Mouse (Mus musculus): ENCODE measurements around the gene Mrpl57. TPM values are rescaled to one million over a fixed set of nuclear protein-coding genes. Genes with fewer than 3 reads are reported as not detected.
"Not testable (repeated sequence)": the region's sequence is repeated elsewhere in the genome, so short reads cannot be mapped to it uniquely, and the experiment has no call there.

Mrpl57 gene
- polyA plus RNA-seq, 1 experiment from 2014 or later: 136 TPM

- H3K4me1 ChIP-seq (ENCODE audit: control insufficient read depth, insufficient read depth, low read length): no peaks in the 10 kb centered on the region
- no peaks in the 10 kb centered on the region for H3K9me3 ChIP-seq (ENCODE audit: control insufficient read depth, low read length)
- H3K27ac ChIP-seq (ENCODE audit: low read depth, low read length): no peak overlapping the region
- no peak overlapping the region for H3K4me2 ChIP-seq
- 87% methylated on average over 3 of the region's 3 CpGs for WGBS
- no peak overlapping the region for H3K4me3 ChIP-seq (ENCODE audit: low read depth, low read length)
- DNase-seq (ENCODE audit: low spot score, missing footprints) (no peak), ATAC-seq (ENCODE audit: low FRiP score) (no peak)
- H3K9ac ChIP-seq (ENCODE audit: low read length): no peak overlapping the region
- 0 out of 2 replicates have a peak, but pooled peaks cover 2% of the 10 kb centered on the region for H3K36me3 ChIP-seq (ENCODE audit: control insufficient read depth, insufficient read depth, low read length)
- no peaks in the 10 kb centered on the region for H3K27me3 ChIP-seq (ENCODE audit: control insufficient read depth, insufficient read depth, low read length)
These were observed 24.3 kb downstream of the Mrpl57 start for GRCm38 (mm10) chr14:57850330-57850729.

GRCm38 (mm10) chr14:57852961-57853360 lies 26.9 kb downstream of the Mrpl57 start:
- no peak overlapping the region for H3K4me2 ChIP-seq
- no peaks in the 10 kb centered on the region for H3K27me3 ChIP-seq (ENCODE audit: control insufficient read depth, insufficient read depth, low read length)
- H3K36me3 ChIP-seq (ENCODE audit: control insufficient read depth, insufficient read depth, low read length): no peaks in the 10 kb centered on the region
- 43% methylated on average over 2 of the region's 2 CpGs for WGBS
- DNase-seq (ENCODE audit: low spot score, missing footprints): no peak
- H3K9me3 ChIP-seq (ENCODE audit: control insufficient read depth, low read length): no peaks in the 10 kb centered on the region
- no peak overlapping the region for H3K27ac ChIP-seq (ENCODE audit: low read depth, low read length)
- no peaks in the 10 kb centered on the region for H3K4me1 ChIP-seq (ENCODE audit: control insufficient read depth, insufficient read depth, low read length)
- no peak overlapping the region for H3K4me3 ChIP-seq (ENCODE audit: low read depth, low read length)
- H3K9ac ChIP-seq (ENCODE audit: low read length): no peak overlapping the region
- ATAC-seq (ENCODE audit: low FRiP score): no peak

- H3K27me3 ChIP-seq (ENCODE audit: control insufficient read depth, insufficient read depth, low read length); H3K9me3 ChIP-seq (ENCODE audit: control insufficient read depth, low read length); H3K27ac ChIP-seq (ENCODE audit: low read depth, low read length); H3K36me3 ChIP-seq (ENCODE audit: control insufficient read depth, insufficient read depth, low read length); DNase-seq (ENCODE audit: low spot score, missing footprints); ATAC-seq (ENCODE audit: low FRiP score); H3K4me3 ChIP-seq (ENCODE audit: low read depth, low read length); H3K4me1 ChIP-seq (ENCODE audit: control insufficient read depth, insufficient read depth, low read length); H3K9ac ChIP-seq (ENCODE audit: low read length); H3K4me2 ChIP-seq: not testable (repeated sequence)
These were observed 30.0 kb downstream of the Mrpl57 start for GRCm38 (mm10) chr14:57856037-57856436.

DNA sequence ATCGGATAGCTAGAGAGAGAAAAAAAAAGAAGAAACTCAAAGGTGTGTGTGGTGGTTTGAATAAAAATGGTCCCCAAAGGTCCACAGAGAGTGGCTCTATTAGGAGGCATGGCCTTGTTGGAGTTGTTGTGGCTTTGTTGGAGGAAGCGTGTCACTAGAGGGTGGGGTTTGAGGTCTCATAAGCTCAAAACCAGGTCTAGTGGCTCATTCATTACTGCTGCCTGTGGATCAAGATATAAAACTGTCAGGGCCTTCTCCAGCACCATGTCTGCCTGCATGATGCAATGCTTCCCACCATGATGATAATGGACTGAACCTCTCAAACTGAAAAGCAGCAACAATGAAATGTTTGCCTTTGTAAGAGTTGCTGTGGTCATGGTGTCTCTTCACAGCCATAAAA lies 32.6 kb downstream of the Mrpl57 start:
- no peak overlapping the region for H3K4me3 ChIP-seq (ENCODE audit: low read depth, low read length)
- no peaks in the 10 kb centered on the region for H3K4me1 ChIP-seq (ENCODE audit: control insufficient read depth, insufficient read depth, low read length)
- H3K9me3 ChIP-seq (ENCODE audit: control insufficient read depth, low read length): no peaks in the 10 kb centered on the region
- WGBS: 87% methylated on average over 2 of the region's 2 CpGs
- no peaks in the 10 kb centered on the region for H3K27me3 ChIP-seq (ENCODE audit: control insufficient read depth, insufficient read depth, low read length)
- H3K4me2 ChIP-seq: no peak overlapping the region
- H3K27ac ChIP-seq (ENCODE audit: low read depth, low read length): no peak overlapping the region
- ATAC-seq (ENCODE audit: low FRiP score) (no peak), DNase-seq (ENCODE audit: low spot score, missing footprints) (no peak)
- no peak overlapping the region for H3K9ac ChIP-seq (ENCODE audit: low read length)
- no peaks in the 10 kb centered on the region for H3K36me3 ChIP-seq (ENCODE audit: control insufficient read depth, insufficient read depth, low read length)

DNA sequence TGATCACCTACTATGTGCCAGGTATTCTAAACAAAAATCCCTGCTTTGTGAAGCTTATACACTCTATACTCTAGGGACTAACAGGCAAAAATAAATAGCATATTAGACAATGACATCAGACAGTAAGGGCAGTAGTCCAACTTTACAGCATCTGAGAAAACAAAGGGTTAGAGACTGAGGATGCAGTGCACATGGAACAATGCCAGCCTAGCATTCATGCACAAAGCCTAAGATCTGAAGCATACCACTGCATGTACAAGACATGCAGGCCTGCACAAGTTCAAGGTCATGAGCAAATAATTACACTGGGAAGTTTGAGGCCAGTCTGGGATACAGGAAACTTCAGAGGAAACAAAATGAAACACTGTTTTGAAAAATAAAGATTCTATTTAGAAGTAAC lies 33.5 kb downstream of the Mrpl57 start:
- H3K27me3 ChIP-seq (ENCODE audit: control insufficient read depth, insufficient read depth, low read length): no peaks in the 10 kb centered on the region
- H3K4me2 ChIP-seq: no peak overlapping the region
- H3K36me3 ChIP-seq (ENCODE audit: control insufficient read depth, insufficient read depth, low read length): 0 out of 2 replicates have a peak, but pooled peaks cover 2% of the 10 kb centered on the region
- no peak overlapping the region for H3K27ac ChIP-seq (ENCODE audit: low read depth, low read length)
- no peaks in the 10 kb centered on the region for H3K4me1 ChIP-seq (ENCODE audit: control insufficient read depth, insufficient read depth, low read length)
- ATAC-seq (ENCODE audit: low FRiP score): no peak
- H3K9ac ChIP-seq (ENCODE audit: low read length): no peak overlapping the region
- H3K9me3 ChIP-seq (ENCODE audit: control insufficient read depth, low read length): no peaks in the 10 kb centered on the region
- no peak overlapping the region for H3K4me3 ChIP-seq (ENCODE audit: low read depth, low read length)
- DNase-seq (ENCODE audit: low spot score, missing footprints): no peak

DNA sequence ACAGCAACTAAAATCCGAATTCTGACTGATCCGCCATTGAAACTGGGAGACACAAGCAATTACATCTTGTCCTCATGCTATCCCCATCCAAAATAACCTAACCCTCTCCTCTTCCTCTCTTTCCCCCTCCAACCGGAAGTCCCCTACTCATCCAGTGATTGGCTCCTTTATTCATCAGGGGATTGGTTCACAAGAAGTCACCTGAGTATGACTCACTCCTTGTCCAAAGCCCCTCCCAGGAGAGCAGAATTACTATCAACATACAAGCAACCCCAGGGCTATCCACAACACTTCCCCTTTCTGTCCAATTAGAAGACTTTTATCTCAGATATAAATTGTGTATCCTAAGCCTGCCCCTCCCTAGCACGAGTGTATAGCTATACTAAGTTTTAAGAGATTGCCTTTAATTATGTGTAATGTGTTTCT lies 36.0 kb downstream of the Mrpl57 start:
- H3K36me3 ChIP-seq (ENCODE audit: control insufficient read depth, insufficient read depth, low read length): 0 out of 2 replicates have a peak, but pooled peaks cover 2% of the 10 kb centered on the region
- 89% methylated on average over 4 of the region's 4 CpGs for WGBS
- no peak overlapping the region for H3K9ac ChIP-seq (ENCODE audit: low read length)

GRCm38 (mm10) chr14:57863129-57863528 lies 37.1 kb downstream of the Mrpl57 start:
- Histone ChIP-seq H3K9ac (ENCODE audit: low read length) (no peak overlapping the region), H3K4me1 (ENCODE audit: control insufficient read depth, insufficient read depth, low read length) (no peaks in the 10 kb centered on the region), H3K4me2 (no peak overlapping the region), H3K4me3 (ENCODE audit: low read depth, low read length) (no peak overlapping the region), H3K27ac (ENCODE audit: low read depth, low read length) (no peak overlapping the region), H3K27me3 (ENCODE audit: control insufficient read depth, insufficient read depth, low read length) (no peaks in the 10 kb centered on the region), H3K36me3 (ENCODE audit: control insufficient read depth, insufficient read depth, low read length) (0 out of 2 replicates have a peak, but pooled peaks cover 2% of the 10 kb centered on the region), H3K9me3 (ENCODE audit: control insufficient read depth, low read length) (no peaks in the 10 kb centered on the region)
- WGBS: 96% methylated on average over 2 of the region's 2 CpGs
- DNase-seq (ENCODE audit: low spot score, missing footprints): no peak
- ATAC-seq (ENCODE audit: low FRiP score): no peak

More for the DNA sequence above, 36.0 kb downstream of the Mrpl57 start:
- H3K4me3 ChIP-seq (ENCODE audit: low read depth, low read length): no peak overlapping the region
- no peak overlapping the region for H3K27ac ChIP-seq (ENCODE audit: low read depth, low read length)
- ATAC-seq (ENCODE audit: low FRiP score) (no peak), DNase-seq (ENCODE audit: low spot score, missing footprints) (no peak)
- no peaks in the 10 kb centered on the region for H3K9me3 ChIP-seq (ENCODE audit: control insufficient read depth, low read length)
- H3K4me1 ChIP-seq (ENCODE audit: control insufficient read depth, insufficient read depth, low read length): no peaks in the 10 kb centered on the region
- no peak overlapping the region for H3K4me2 ChIP-seq
- no peaks in the 10 kb centered on the region for H3K27me3 ChIP-seq (ENCODE audit: control insufficient read depth, insufficient read depth, low read length)

DNA sequence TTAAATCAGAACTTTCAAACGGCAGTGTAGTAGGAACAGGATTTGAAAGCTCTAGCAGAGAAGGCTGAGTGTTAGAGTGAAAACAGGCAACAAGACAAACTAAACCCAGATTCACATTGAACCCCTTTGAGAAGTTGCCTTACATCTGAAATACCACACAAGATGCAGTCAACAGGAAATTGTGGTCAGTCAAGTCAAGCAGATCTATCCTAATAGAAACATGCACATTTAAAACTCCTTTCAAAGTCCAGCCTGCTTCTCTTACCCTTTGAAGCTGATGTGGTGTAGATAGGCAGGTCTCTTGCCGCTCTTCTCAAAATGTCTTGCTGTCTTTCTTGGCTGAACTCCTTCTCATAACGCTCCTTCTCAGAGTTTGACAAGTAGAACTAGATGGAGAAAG lies 39.2 kb downstream of the Mrpl57 start:
- ATAC-seq (ENCODE audit: low FRiP score) (no peak), DNase-seq (ENCODE audit: low spot score, missing footprints) (no peak)
- Histone ChIP-seq H3K27me3 (ENCODE audit: control insufficient read depth, insufficient read depth, low read length) (no peaks in the 10 kb centered on the region), H3K9me3 (ENCODE audit: control insufficient read depth, low read length) (no peaks in the 10 kb centered on the region), H3K4me1 (ENCODE audit: control insufficient read depth, insufficient read depth, low read length) (no peaks in the 10 kb centered on the region), H3K9ac (ENCODE audit: low read length) (no peak overlapping the region), H3K27ac (ENCODE audit: low read depth, low read length) (no peak overlapping the region), H3K4me2 (no peak overlapping the region), H3K36me3 (ENCODE audit: control insufficient read depth, insufficient read depth, low read length) (0 out of 2 replicates have a peak, but pooled peaks cover 2% of the 10 kb centered on the region), H3K4me3 (ENCODE audit: low read depth, low read length) (no peak overlapping the region)
- WGBS: 88% methylated on average over 3 of the region's 3 CpGs

GRCm38 (mm10) chr14:57866676-57867276 lies 40.7 kb downstream of the Mrpl57 start:
- H3K9ac ChIP-seq (ENCODE audit: low read length): no peak overlapping the region
- DNase-seq (ENCODE audit: low spot score, missing footprints) (no peak), ATAC-seq (ENCODE audit: low FRiP score) (no peak)
- no peak overlapping the region for H3K4me3 ChIP-seq (ENCODE audit: low read depth, low read length)
- no peaks in the 10 kb centered on the region for H3K27me3 ChIP-seq (ENCODE audit: control insufficient read depth, insufficient read depth, low read length)
- H3K9me3 ChIP-seq (ENCODE audit: control insufficient read depth, low read length): no peaks in the 10 kb centered on the region
- H3K27ac ChIP-seq (ENCODE audit: low read depth, low read length): no peak overlapping the region
- 96% methylated on average over 3 of the region's 3 CpGs for WGBS
- H3K4me2 ChIP-seq: no peak overlapping the region
- H3K4me1 ChIP-seq (ENCODE audit: control insufficient read depth, insufficient read depth, low read length): no peaks in the 10 kb centered on the region
- H3K36me3 ChIP-seq (ENCODE audit: control insufficient read depth, insufficient read depth, low read length): 0 out of 2 replicates have a peak, but pooled peaks cover 2% of the 10 kb centered on the region
